Mouse (Mus musculus): Measurements from ENCODE around the gene Zmym2. TPM values are rescaled to one million over a fixed set of nuclear protein-coding genes. Genes with fewer than 3 reads are reported as not detected.
"Not testable (repeated sequence)": the region's sequence is repeated elsewhere in the genome, so short reads cannot be mapped to it uniquely, and the experiment has no call there.

Zmym2 gene
- polyA plus RNA-seq, 1 experiment from 2014 or later = 74.7 TPM

DNA sequence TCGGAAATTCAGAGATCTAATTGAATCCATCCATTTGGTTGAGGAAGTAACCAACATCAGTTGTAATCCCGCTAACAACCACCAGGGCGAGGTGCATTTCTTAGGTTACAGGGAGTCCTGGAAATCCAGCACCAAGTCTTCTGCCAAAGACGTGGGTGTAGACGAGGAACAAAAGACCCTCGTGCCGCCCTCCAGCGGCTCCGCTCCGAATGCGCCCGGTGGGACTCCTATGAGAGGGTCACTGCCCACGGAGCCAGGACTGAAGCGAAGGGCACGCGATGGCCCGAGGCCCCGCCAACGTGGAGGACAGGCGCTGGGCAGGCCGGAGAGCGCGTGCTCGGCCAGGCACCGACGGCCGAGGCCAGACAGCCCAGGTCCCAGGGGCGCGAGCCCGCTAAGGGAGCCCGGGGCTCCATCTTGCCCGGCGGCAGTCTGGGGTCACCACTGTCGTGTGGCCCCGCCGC is 1.1 kb upstream of the Zmym2 start:
- peak; percentile 31 for ATAC-seq (replicated peaks)
- Histone ChIP-seq H3K4me3 (peak overlapping the region; percentile 59), H3K4me1 (peaks cover 21% of the 10 kb centered on the region), H3K36me3 (0 out of 2 replicates have a peak, but pooled peaks cover 5% of the 10 kb centered on the region), H3K4me2 (replicated peaks) (peak overlapping the region; percentile 63), H3K27ac (replicated peaks) (peak overlapping the region; percentile 95), H3K27me3 (no peaks in the 10 kb centered on the region), H3K9me3 (no peaks in the 10 kb centered on the region), H3K9ac (replicated peaks) (peak overlapping the region; percentile 64)
- under 1% methylated on average over 36 of the region's 36 CpGs for WGBS

DNA sequence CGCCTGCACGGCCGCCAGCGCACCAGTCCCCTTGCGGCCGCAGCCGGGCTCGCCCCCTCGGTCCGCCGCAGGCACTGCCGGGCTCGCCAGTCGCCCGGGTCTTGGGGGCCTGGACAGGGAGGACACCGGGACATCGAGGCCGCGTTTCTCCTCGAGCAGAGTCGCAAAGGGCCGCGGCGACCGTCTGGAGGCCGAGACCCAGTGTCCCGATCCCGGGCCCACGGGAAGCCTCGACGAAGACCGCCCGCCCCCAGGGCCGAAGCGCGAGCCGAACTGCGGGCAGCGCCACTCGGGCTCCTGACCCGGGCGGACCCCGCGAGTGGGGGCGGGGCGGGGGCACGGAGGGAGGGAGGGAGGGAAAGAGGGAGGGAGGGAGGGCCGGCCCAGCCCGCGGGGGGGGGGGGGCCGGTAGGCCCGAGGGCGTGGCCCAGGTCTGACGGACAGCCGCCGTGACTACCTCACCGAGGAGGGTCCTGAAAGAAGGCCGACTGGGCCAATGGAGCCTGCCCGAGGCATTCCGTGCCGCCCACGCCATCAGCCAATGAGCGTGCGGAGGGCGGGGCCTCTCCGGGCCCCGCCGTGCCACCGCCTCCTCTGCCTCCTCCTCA is 363 bp upstream of the Zmym2 start:
- ATAC-seq (replicated peaks) = peak; percentile 98
- not testable (repeated sequence) for H3K36me3 ChIP-seq, H3K9me3 ChIP-seq, H3K27me3 ChIP-seq
- Histone ChIP-seq H3K4me1 (peaks cover 24% of the 10 kb centered on the region), H3K27ac (replicated peaks) (peak overlapping the region; percentile 95), H3K9ac (replicated peaks) (peak overlapping the region; percentile 64), H3K4me2 (replicated peaks) (peak overlapping the region; percentile 63), H3K4me3 (peak overlapping the region; percentile 59)
- WGBS = under 1% methylated on average over 50 of the region's 69 CpGs

- peaks cover 11% of the 10 kb centered on the region; the same call in 1 of the 2 replicates for H3K36me3 ChIP-seq
- 0% methylated on average over 3 of the region's 3 CpGs for WGBS
- peak overlapping the region; percentile 96 for H3K9ac ChIP-seq (replicated peaks)
- peak overlapping the region; percentile 55 for H3K4me2 ChIP-seq (replicated peaks)
- H3K4me1 ChIP-seq = peaks cover 24% of the 10 kb centered on the region
- peak overlapping the region; percentile 95 for H3K4me3 ChIP-seq
- H3K27me3 ChIP-seq = no peaks in the 10 kb centered on the region
- no peak for ATAC-seq (replicated peaks)
- H3K9me3 ChIP-seq = no peaks in the 10 kb centered on the region
- H3K27ac ChIP-seq (replicated peaks) = peak overlapping the region; percentile 100
Observed at GRCm38 (mm10) chr14:56887514-56887880, 1.0 kb downstream of the Zmym2 start.

GRCm38 (mm10) chr14:56887887-56888286 is 1.4 kb downstream of the Zmym2 start:
- WGBS = under 1% methylated on average over 9 of the region's 9 CpGs
- peak overlapping the region; percentile 100 for H3K27ac ChIP-seq (replicated peaks)
- peak; percentile 11; the same call in 1 of the 2 replicates for ATAC-seq (replicated peaks)
- peak overlapping the region; percentile 55 for H3K4me2 ChIP-seq (replicated peaks)
- H3K36me3 ChIP-seq = peaks cover 13% of the 10 kb centered on the region; the same call in 1 of the 2 replicates
- no peaks in the 10 kb centered on the region for H3K27me3 ChIP-seq
- peak overlapping the region; percentile 96 for H3K9ac ChIP-seq (replicated peaks)
- H3K9me3 ChIP-seq = no peaks in the 10 kb centered on the region
- H3K4me3 ChIP-seq = peak overlapping the region; percentile 95
- peaks cover 24% of the 10 kb centered on the region for H3K4me1 ChIP-seq

GRCm38 (mm10) chr14:56888416-56888815 is 2.0 kb downstream of the Zmym2 start:
- no peak for ATAC-seq (replicated peaks)
- H3K27ac ChIP-seq (replicated peaks) = 0 out of 2 replicates have a peak overlapping the region, but pooled peaks have one; percentile 100
- H3K4me3 ChIP-seq = peak overlapping the region; percentile 95
- H3K9ac ChIP-seq (replicated peaks) = no peak overlapping the region
- H3K36me3 ChIP-seq = peaks cover 13% of the 10 kb centered on the region; the same call in 1 of the 2 replicates
- peaks cover 24% of the 10 kb centered on the region for H3K4me1 ChIP-seq
- 71% methylated on average over 2 of the region's 2 CpGs for WGBS
- H3K4me2 ChIP-seq (replicated peaks) = peak overlapping the region; percentile 55
- no peaks in the 10 kb centered on the region for H3K9me3 ChIP-seq
- H3K27me3 ChIP-seq = no peaks in the 10 kb centered on the region

GRCm38 (mm10) chr14:56894417-56894816 is 8.0 kb downstream of the Zmym2 start:
- Histone ChIP-seq H3K4me1 (peaks cover 11% of the 10 kb centered on the region), H3K27ac (replicated peaks) (no peak overlapping the region), H3K4me3 (no peak overlapping the region), H3K36me3 (peaks cover 26% of the 10 kb centered on the region), H3K9ac (replicated peaks) (no peak overlapping the region), H3K4me2 (replicated peaks) (no peak overlapping the region), H3K9me3 (no peaks in the 10 kb centered on the region), H3K27me3 (no peaks in the 10 kb centered on the region)
- WGBS = 90% methylated on average over 2 of the region's 2 CpGs
- ATAC-seq (replicated peaks) = no peak

DNA sequence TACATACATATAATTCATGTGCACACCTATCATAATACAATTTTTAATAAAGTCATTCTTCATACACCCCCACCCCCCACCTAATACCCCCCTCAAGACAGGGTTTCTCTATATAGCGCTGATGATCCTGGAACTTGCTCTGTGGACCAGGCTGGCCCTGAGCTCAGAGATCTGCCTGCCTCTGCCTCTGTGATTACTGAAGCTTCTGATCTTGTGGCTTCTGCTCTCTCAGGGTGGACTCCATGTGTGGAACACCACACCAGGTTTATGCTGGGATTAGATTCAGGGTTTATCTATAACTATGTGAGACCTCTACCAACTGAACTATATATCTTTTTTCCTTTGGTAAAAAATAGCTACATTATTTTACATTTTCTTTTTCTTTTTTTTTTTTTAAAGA is 10.1 kb downstream of the Zmym2 start:
- ATAC-seq (replicated peaks) = no peak
- WGBS = 100% methylated on average over 1 of the region's 1 CpGs
- H3K9me3 ChIP-seq = no peaks in the 10 kb centered on the region
- no peak overlapping the region for H3K9ac ChIP-seq (replicated peaks)
- no peak overlapping the region for H3K27ac ChIP-seq (replicated peaks)
- H3K27me3 ChIP-seq = no peaks in the 10 kb centered on the region
- H3K4me1 ChIP-seq = no peaks in the 10 kb centered on the region
- H3K4me2 ChIP-seq (replicated peaks) = no peak overlapping the region
- no peak overlapping the region for H3K4me3 ChIP-seq
- peaks cover 21% of the 10 kb centered on the region for H3K36me3 ChIP-seq

- WGBS = 96% methylated on average over 2 of the region's 2 CpGs
Observed at GRCm38 (mm10) chr14:56897475-56897874, 11.0 kb downstream of the Zmym2 start.

GRCm38 (mm10) chr14:56899656-56900055 is 13.2 kb downstream of the Zmym2 start:
- Histone ChIP-seq H3K4me3 (no peak overlapping the region), H3K9ac (replicated peaks) (no peak overlapping the region), H3K27me3 (no peaks in the 10 kb centered on the region), H3K4me2 (replicated peaks) (no peak overlapping the region), H3K27ac (replicated peaks) (no peak overlapping the region), H3K9me3 (no peaks in the 10 kb centered on the region), H3K36me3 (peaks cover 25% of the 10 kb centered on the region), H3K4me1 (peaks cover 10% of the 10 kb centered on the region; the same call in 1 of the 2 replicates)
- ATAC-seq (replicated peaks) = no peak

More at GRCm38 (mm10) chr14:56897475-56897874, 11.0 kb downstream of the Zmym2 start:
- Histone ChIP-seq H3K4me1 (no peaks in the 10 kb centered on the region), H3K27ac (replicated peaks) (no peak overlapping the region), H3K9me3 (no peaks in the 10 kb centered on the region), H3K9ac (replicated peaks) (no peak overlapping the region), H3K4me2 (replicated peaks) (no peak overlapping the region), H3K27me3 (no peaks in the 10 kb centered on the region), H3K36me3 (peaks cover 17% of the 10 kb centered on the region), H3K4me3 (no peak overlapping the region)
- ATAC-seq (replicated peaks) = no peak

GRCm38 (mm10) chr14:56903039-56903438 is 16.6 kb downstream of the Zmym2 start:
- 94% methylated on average over 6 of the region's 6 CpGs for WGBS
- Histone ChIP-seq H3K4me1 (peaks cover 15% of the 10 kb centered on the region), H3K4me2 (replicated peaks) (no peak overlapping the region), H3K4me3 (no peak overlapping the region), H3K36me3 (peaks cover 27% of the 10 kb centered on the region), H3K27me3 (no peaks in the 10 kb centered on the region), H3K9ac (replicated peaks) (no peak overlapping the region), H3K9me3 (no peaks in the 10 kb centered on the region), H3K27ac (replicated peaks) (no peak overlapping the region)
- no peak for ATAC-seq (replicated peaks)

DNA sequence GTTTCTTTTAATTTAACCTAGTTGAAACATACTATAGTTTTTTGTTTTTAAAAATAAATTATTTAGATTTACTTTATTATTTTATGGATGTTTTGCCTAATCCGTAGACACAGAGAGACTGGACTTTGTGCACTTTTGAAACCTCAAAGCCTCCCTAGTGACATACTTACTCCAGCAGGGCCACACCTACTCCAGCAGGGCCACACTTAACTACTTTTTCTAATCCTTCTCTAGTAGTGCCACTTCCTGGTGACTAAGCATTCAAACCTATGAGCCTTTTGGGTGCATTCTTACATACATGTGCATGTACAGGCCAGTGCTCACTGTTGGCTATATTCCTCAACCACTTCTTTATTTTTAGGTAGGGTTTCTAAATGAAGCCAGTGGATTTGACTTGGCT is 19.2 kb downstream of the Zmym2 start:
- H3K36me3 ChIP-seq = peaks cover 27% of the 10 kb centered on the region
- peaks cover 18% of the 10 kb centered on the region for H3K4me1 ChIP-seq
- H3K4me3 ChIP-seq = no peak overlapping the region
- H3K9ac ChIP-seq (replicated peaks) = no peak overlapping the region
- no peak overlapping the region for H3K4me2 ChIP-seq (replicated peaks)
- ATAC-seq (replicated peaks) = no peak
- H3K27ac ChIP-seq (replicated peaks) = no peak overlapping the region
- H3K9me3 ChIP-seq = no peaks in the 10 kb centered on the region
- H3K27me3 ChIP-seq = no peaks in the 10 kb centered on the region
- 98% methylated on average over 1 of the region's 1 CpGs for WGBS

DNA sequence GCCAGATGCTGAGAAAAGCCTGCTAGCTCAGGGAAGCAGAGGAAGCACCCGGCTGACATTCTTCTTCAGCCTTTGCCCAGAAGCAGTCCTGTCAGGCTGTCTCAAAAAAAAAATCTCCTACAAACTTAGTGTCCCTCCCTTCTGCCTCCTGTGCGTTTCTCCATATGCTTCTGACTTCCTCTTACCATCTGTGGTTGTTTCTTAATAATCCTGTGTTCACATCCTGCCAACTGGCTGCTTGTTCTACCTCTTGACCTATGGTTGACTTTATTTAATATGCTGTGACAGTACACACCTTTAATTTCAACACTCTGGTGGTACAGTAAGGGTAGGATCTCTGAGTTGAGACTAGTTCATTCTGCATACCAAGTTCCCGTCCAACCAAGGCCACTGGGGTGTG is 32.1 kb downstream of the Zmym2 start:
- Histone ChIP-seq H3K4me2 (replicated peaks) (no peak overlapping the region), H3K36me3 (peaks cover 30% of the 10 kb centered on the region), H3K27ac (replicated peaks) (no peak overlapping the region), H3K9me3 (no peaks in the 10 kb centered on the region), H3K4me3 (no peak overlapping the region), H3K9ac (replicated peaks) (no peak overlapping the region), H3K4me1 (peaks cover 3% of the 10 kb centered on the region; the same call in 1 of the 2 replicates), H3K27me3 (no peaks in the 10 kb centered on the region)
- WGBS = 74% methylated on average over 3 of the region's 3 CpGs
- no peak for ATAC-seq (replicated peaks)

DNA sequence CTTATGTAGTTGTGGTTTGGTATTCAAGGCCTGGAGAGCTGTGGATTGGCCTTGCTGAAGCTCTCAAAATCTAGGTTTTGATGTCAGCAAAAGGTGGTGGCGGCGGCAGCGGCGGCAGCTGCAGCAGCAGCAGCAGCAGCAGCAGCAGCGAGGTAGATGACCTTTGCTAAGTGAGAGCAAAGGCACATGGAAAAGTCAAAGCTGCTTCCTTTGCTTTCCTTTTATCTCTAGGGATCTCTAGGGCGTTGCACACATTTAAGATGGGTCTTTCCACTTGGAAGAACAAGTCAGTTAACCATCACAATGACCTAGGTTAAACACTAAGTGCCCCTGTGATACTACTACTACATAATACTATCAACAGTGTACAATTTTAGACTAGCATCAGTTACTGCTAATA is 49.0 kb downstream of the Zmym2 start:
- 91% methylated on average over 6 of the region's 6 CpGs for WGBS
- Histone ChIP-seq H3K36me3 (peaks cover 36% of the 10 kb centered on the region), H3K4me3 (no peak overlapping the region), H3K9me3 (no peaks in the 10 kb centered on the region), H3K9ac (replicated peaks) (no peak overlapping the region), H3K27me3 (no peaks in the 10 kb centered on the region), H3K4me1 (no peaks in the 10 kb centered on the region), H3K4me2 (replicated peaks) (no peak overlapping the region), H3K27ac (replicated peaks) (no peak overlapping the region)
- no peak for ATAC-seq (replicated peaks)
